Comparison of ENCODE assay signal across 8 mouse cellular contexts in genomic region chr11:109649975-109650701, GRCm38 (mm10). TPM values are rescaled to one million over a fixed set of nuclear protein-coding genes. Genes with fewer than 3 reads are reported as not detected.
A peak's percentile ranks its signal among the peaks of the same experiment; 100 is the strongest.
DNase-seq lines count a peak whose midpoint lies in the region; ATAC-seq and TF ChIP-seq lines count a peak whose summit lies in the region.

No protein-coding gene starts in this region.

- TF ChIP-seq EP300 in ES-Bruce4 (IDR thresholded peaks at IDR 0.05; ENCODE audit: insufficient read depth, low read depth, low read length) = no peak

- peak; percentile 95 for DNase-seq in cerebellum, adult 11-12 months
- peak; percentile 73 to 75 for DNase-seq in heart, postnatal 36 days
- peak; percentile 82 to 87 for DNase-seq in layer of hippocampus, adult 8-10 months (ENCODE audit: low spot score in 2 of 2)
- DNase-seq in lung, embryonic 14.5 days = peak; percentile 72
- DNase-seq in thymus, adult 18-20 months = peak; percentile 58 to 74

- no peaks in the 10 kb centered on the region for H3K9me3 ChIP-seq in ES-Bruce4 (replicated peaks; ENCODE audit: control insufficient read depth, insufficient read depth, low read length, poor library complexity, severe bottlenecking)
- H3K9me3 ChIP-seq in forebrain, embryonic 16.5 days (ENCODE audit: control insufficient read depth, low read length) = no peaks in the 10 kb centered on the region
- no peaks in the 10 kb centered on the region for H3K9me3 ChIP-seq in lung, embryonic 14.5 days (ENCODE audit: low read depth, low read length)

- no peak for TF ChIP-seq POLR2A in ES-Bruce4 (IDR thresholded peaks at IDR 0.05; ENCODE audit: insufficient read depth, low read length)
- no peak; the same call in 1 of the 2 replicates for TF ChIP-seq POLR2A in olfactory bulb, adult 2 months (IDR thresholded peaks at IDR 0.05; ENCODE audit: insufficient read depth, low read depth, low read length)

- no peaks in the 10 kb centered on the region for H3K27me3 ChIP-seq in ES-Bruce4 (ENCODE audit: control insufficient read depth, insufficient read depth, low read length, poor library complexity, severe bottlenecking)
- no peaks in the 10 kb centered on the region for H3K27me3 ChIP-seq in forebrain, embryonic 16.5 days (replicated peaks; ENCODE audit: control insufficient read depth, insufficient read depth, low read length)
- no peaks in the 10 kb centered on the region for H3K27me3 ChIP-seq in lung, embryonic 14.5 days (ENCODE audit: insufficient read depth, low read length)

- WGBS in forebrain, embryonic 16.5 days = 1% methylated on average over 31 of the region's 31 CpGs
- WGBS in lung, embryonic 14.5 days = 1% methylated on average over 31 of the region's 31 CpGs
- WGBS in olfactory bulb, adult 2 months = 1% methylated on average over 31 of the region's 31 CpGs

- no peak for TF ChIP-seq CTCF in ES-Bruce4 (IDR thresholded peaks at IDR 0.05; ENCODE audit: low read depth, low read length)
- no peak for TF ChIP-seq CTCF in lung, embryonic 14.5 days (IDR thresholded peaks at IDR 0.05; ENCODE audit: low read depth)
- no peak for TF ChIP-seq CTCF in olfactory bulb, adult 2 months (IDR thresholded peaks at IDR 0.05; ENCODE audit: insufficient read depth, low read depth, low read length)

- peak overlapping the region; percentile 96; the same call in 1 of the 2 replicates for H3K9ac ChIP-seq in ES-Bruce4 (ENCODE audit: low read depth, poor library complexity, severe bottlenecking)
- peak overlapping the region; percentile 92 for H3K9ac ChIP-seq in forebrain, embryonic 16.5 days (replicated peaks; ENCODE audit: low read depth, low read length)
- peak overlapping the region; percentile 97 for H3K9ac ChIP-seq in lung, embryonic 14.5 days

- intact Hi-C loops in heart, postnatal 36 days (cut with DNase I) = loop anchor here (2.0 kb wide), 1 partner anchor 29 kb away; no protein-coding TSS in a partner anchor

- H3K4me2 ChIP-seq in forebrain, embryonic 16.5 days (ENCODE audit: low read length) = peak overlapping the region; percentile 67
- peak overlapping the region; percentile 89 for H3K4me2 ChIP-seq in lung, embryonic 14.5 days

- H3K4me1 ChIP-seq in ES-Bruce4 (ENCODE audit: control insufficient read depth, insufficient read depth, low read length) = no peaks in the 10 kb centered on the region
- H3K4me1 ChIP-seq in forebrain, embryonic 16.5 days (replicated peaks; ENCODE audit: control insufficient read depth, insufficient read depth, low read length) = peaks cover 37% of the 10 kb centered on the region
- H3K4me1 ChIP-seq in lung, embryonic 14.5 days (ENCODE audit: insufficient read depth) = peaks cover 23% of the 10 kb centered on the region
- peaks cover 15% of the 10 kb centered on the region for H3K4me1 ChIP-seq in olfactory bulb, adult 2 months (ENCODE audit: control insufficient read depth, insufficient read depth, low read length)

- ATAC-seq in forebrain, embryonic 16.5 days = peak; percentile 73
- ATAC-seq in lung, embryonic 14.5 days (ENCODE audit: insufficient read depth) = peak; percentile 72

- H3K36me3 ChIP-seq in ES-Bruce4 (ENCODE audit: control insufficient read depth, insufficient read depth, low read length, poor library complexity, severe bottlenecking) = peaks cover 9% of the 10 kb centered on the region
- peaks cover 5% of the 10 kb centered on the region; the same call in 1 of the 2 replicates for H3K36me3 ChIP-seq in forebrain, embryonic 16.5 days (ENCODE audit: control insufficient read depth, insufficient read depth)
- H3K36me3 ChIP-seq in lung, embryonic 14.5 days (ENCODE audit: insufficient read depth) = peaks cover 21% of the 10 kb centered on the region

- H3K4me3 ChIP-seq in ES-Bruce4 (ENCODE audit: low read depth, low read length) = peak overlapping the region; percentile 86
- peak overlapping the region; percentile 92 for H3K4me3 ChIP-seq in forebrain, embryonic 16.5 days (replicated peaks; ENCODE audit: low read length)
- H3K4me3 ChIP-seq in lung, embryonic 14.5 days (ENCODE audit: low read depth, low read length) = peak overlapping the region; percentile 93
- peak overlapping the region; percentile 97 for H3K4me3 ChIP-seq in olfactory bulb, adult 2 months (ENCODE audit: insufficient read depth, low read depth, low read length)

- no peak overlapping the region for H3K27ac ChIP-seq in ES-Bruce4 (ENCODE audit: insufficient read depth, low read length)
- peak overlapping the region; percentile 93 for H3K27ac ChIP-seq in forebrain, embryonic 16.5 days (ENCODE audit: low read length)
- peak overlapping the region; percentile 95; the same call in 1 of the 2 replicates for H3K27ac ChIP-seq in lung, embryonic 14.5 days (ENCODE audit: low read depth)
- peak overlapping the region; percentile 98 for H3K27ac ChIP-seq in olfactory bulb, adult 2 months (ENCODE audit: insufficient read depth, low read depth, low read length)

RNA-seq across cellular contexts. Expression of gene Prkar1a, which starts 0.9 kb away (rescaled TPM):
- polyA plus RNA-seq in ES-Bruce4 (2011; ENCODE audit: insufficient read depth, insufficient read length, low read depth, missing spikeins) = 91.8 and 98.3 TPM in 2 replicates
- 521 and 535 TPM in 2 replicates for polyA plus RNA-seq in forebrain, embryonic 16.5 days (2015; fragmentation: Nextera tagmentation; extraction: Ambion mirVana)
- total RNA-seq in heart, postnatal 36 days (2021) = 100 to 1,000 TPM; 309 to 323 TPM
- 100 to 1,000 TPM; 539 to 574 (median 549) TPM for total RNA-seq in layer of hippocampus, adult 8-10 months (2022)
- polyA plus RNA-seq in lung, embryonic 14.5 days (2014; fragmentation: Nextera tagmentation; extraction: Ambion mirVana) = 408 and 411 TPM in 2 replicates
- polyA plus RNA-seq in olfactory bulb, adult 2 months (2012; ENCODE audit: insufficient read depth, insufficient read length, low replicate concordance, missing spikeins) = 228 and 397 TPM in 2 replicates

RNA-seq across cellular contexts. Expression of gene Wipi1, which starts 38.4 kb away (rescaled TPM):
- polyA plus RNA-seq in ES-Bruce4 (2011; ENCODE audit: insufficient read depth, insufficient read length, low read depth, missing spikeins) = 26.9 and 27.7 TPM in 2 replicates
- polyA plus RNA-seq in forebrain, embryonic 16.5 days (2015; fragmentation: Nextera tagmentation; extraction: Ambion mirVana) = 14.0 and 14.4 TPM in 2 replicates
- total RNA-seq in heart, postnatal 36 days (2021) = 100 to 1,000 TPM; 116 TPM
- total RNA-seq in layer of hippocampus, adult 8-10 months (2022) = 10 to 100 TPM; 22.9 to 25.6 (median 23.6) TPM
- 24.1 and 24.9 TPM in 2 replicates for polyA plus RNA-seq in lung, embryonic 14.5 days (2014; fragmentation: Nextera tagmentation; extraction: Ambion mirVana)
- polyA plus RNA-seq in olfactory bulb, adult 2 months (2012; ENCODE audit: insufficient read depth, insufficient read length, low replicate concordance, missing spikeins) = not detected in 2 replicates

Comparison
In these comparisons a context has a peak if more than half of its experiments do, and no peak if none do; other contexts are left out.
1. RNA of gene Wipi1, which starts 38.4 kb away (polyA plus RNA-seq): 26.9 to 27.7 TPM in ES-Bruce4, 24.1 to 24.9 TPM in lung, embryonic 14.5 days and 14.0 to 14.4 TPM in forebrain, embryonic 16.5 days; not detected in olfactory bulb, adult 2 months; every median in the first group is over 10 times any median in the second.
2. Peak in every context shown above with its lines, with median percentiles within 50 percentile points of each other: H3K4me3 ChIP-seq, H3K9ac ChIP-seq and DNase-seq.